Mouse (Mus musculus): ENCODE data around the gene Tpd52l2.
"Not testable (repeated sequence)": the region's sequence is repeated elsewhere in the genome, so short reads cannot be mapped to it uniquely, and the experiment has no call there.

DNA sequence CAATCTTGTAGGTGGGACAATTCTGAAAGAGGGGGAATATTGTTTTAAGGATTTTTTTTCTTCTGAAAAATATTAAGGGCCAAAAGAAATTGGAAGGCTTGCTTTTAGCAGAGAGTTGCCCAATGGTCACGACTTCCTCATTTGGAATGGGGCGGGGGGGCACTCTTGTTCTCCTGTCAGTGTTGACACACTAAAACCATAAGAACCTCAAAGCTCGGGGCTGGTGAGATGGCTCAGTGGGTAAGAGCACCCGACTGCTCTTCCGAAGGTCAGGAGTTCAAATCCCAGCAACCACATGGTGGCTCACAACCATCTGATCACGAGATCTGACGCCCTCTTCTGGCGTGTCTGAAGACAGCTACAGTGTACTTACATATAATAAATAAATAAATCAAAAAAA is 1.1 kb upstream of the Tpd52l2 start:
- TF ChIP-seq CTCF (IDR thresholded peaks at IDR 0.05; ENCODE audit: control insufficient read depth, insufficient read depth, insufficient read length); CEBPB (IDR thresholded peaks at IDR 0.05; ENCODE audit: low read depth): not testable (repeated sequence)
